Mouse (Mus musculus) B cell, adult 2 months (primary cell): ENCODE results near the gene Catsperg2.
"Not testable (repeated sequence)": the region's sequence is repeated elsewhere in the genome, so short reads cannot be mapped to it uniquely, and the experiment has no call there.

ENCODE experiments used
- DNase-seq, 2 experiments: peaks; one replicate each; pipeline ENCODE4 v3.0.0; 2022

Catsperg2 gene

DNA sequence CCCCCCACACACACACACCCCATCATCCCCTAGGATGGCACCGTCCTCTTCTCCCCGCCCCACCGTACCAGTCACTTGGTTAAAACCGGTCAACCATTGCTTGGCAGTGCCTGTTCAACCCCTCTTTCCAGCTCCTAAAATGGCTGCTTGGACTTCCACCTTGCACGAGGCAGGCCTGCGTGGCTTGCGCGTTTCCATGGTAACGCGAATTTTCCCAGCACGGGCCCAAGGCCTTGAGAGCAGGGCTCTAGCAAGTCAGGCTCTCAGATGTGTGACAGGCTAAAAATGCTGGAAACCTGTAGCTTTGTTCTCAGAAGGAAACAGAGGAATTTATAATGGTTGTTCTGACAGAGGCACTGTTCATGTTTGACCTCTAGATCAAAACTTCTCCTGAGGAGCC is at the start of gene Catsperg2:
Gene Catsperg2, minus strand, starts transcription at position 173 of the 400 bp plus-strand sequence.
- not testable (repeated sequence) for DNase-seq

DNA sequence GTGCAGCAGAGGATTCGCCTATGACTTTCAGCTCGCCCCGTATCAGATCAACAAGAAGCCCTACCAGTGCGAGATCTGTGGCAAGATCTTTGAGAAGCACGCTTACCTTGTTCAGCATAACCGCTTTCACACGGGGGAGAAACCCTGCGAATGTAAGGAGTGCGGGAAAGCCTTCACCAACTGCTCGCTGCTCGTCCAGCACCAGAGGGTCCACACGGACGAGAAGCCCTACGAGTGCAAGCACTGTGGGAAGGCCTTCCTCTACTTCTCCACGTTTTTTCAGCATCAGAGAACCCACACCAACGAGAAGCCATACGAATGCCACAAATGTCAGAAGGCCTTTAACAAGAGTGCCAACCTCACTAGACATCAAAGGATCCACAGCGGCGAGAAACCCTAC is 49.7 kb upstream of the Catsperg2 start:
- DNase-seq: no peak

DNA sequence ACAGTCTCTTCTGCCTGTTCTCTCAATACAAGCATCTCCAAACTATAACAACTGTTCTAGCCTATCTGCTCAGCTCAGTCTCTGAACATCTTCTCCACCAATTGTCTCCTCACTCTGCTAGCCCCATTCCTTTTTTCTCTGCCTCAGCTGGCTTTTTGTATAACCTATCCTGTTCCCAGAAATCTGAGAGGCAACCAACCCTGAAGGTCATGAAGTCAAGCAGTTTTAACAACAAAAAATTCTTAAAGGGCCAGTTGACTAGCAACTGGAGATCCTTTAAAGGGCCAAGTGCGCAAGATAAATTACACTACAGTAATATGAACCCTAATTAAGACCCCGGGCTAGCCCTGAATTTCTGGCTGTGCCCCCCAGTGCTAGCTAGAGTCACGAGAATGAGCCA is 47.5 kb upstream of the Catsperg2 start:
- no peak for DNase-seq

DNA sequence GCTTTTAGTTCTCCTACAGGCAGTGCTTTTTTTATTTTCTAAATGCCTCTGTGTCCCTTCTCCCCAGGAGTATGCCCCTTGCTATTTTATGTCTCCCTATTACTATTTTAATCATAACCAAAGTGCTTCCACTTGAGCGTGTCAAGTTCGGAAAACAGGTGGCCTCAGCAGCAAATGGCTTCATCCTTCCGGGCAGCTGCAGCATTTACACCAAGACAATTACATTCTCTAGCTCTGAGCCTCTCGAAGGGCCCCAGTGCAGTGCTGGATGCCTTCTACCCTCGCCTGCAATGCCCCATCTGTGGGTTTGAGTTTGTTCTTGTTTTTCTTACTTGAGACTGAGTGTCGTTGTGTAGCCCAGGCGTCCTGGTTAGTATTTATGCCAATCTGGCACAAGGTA is 46.7 kb upstream of the Catsperg2 start:
- DNase-seq: no peak

DNA sequence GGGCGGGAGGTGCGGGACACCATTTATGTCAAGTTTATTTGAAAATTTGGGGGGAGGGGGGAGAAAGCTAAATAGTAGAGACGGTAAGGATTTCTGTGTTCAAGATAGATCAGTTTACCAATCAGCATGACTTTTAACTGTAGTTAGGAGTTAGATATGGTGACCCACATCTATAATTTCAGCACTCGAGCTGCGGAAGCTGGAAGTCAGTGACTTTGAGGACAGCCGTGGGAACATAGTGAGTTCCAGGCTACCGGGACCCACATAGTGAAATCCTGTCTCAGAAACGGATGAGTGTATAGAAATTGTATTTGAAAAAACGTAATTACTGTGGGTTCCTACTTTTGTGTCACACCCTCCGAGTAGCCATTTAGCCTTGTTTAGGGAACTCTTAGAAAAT is 42.1 kb upstream of the Catsperg2 start:
- no peak for DNase-seq

DNA sequence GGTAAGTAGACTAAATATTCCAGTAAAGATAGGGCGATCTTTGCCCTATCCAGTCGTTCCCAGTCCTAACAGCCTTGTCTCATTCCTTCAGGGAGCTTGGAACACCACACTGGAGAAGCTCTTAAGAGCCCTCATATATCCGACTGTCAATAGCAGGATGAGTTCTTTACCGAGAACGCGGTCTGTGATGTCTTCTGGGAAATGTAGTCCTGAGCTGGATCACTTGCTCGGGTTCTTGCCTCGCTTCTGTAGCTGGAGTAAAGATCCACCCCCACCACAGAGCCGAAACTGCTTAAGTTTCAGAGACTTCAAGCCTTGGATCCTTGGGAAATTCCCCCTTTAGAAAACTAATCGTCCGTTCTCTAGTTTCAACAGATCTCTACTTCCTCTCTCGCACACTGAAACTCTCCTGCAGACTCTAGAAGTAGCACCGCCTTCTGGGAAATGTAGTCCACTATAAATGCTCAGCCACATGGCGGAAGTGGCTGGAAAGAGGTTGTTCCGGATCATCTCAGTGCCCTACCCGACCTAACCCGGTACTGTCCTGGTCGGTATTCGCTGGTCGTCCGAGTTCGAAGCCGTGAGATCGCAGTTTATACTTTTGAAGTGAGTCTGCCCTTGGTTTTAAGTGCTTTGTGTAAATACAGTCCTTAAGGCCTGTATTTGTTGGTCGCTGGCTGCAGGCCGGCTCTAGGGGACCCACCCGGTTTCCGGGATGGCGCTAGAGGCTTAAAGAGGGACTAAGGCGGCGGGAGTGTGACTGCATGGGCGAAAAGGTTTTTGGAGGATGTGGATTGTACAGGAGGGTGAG is 41.5 kb upstream of the Catsperg2 start, which contains the start of gene Zfp84:
Gene Zfp84, plus strand, starts transcription at position 463 of the 811 bp plus-strand sequence.
- peak; percentile 87 to 88 for DNase-seq

DNA sequence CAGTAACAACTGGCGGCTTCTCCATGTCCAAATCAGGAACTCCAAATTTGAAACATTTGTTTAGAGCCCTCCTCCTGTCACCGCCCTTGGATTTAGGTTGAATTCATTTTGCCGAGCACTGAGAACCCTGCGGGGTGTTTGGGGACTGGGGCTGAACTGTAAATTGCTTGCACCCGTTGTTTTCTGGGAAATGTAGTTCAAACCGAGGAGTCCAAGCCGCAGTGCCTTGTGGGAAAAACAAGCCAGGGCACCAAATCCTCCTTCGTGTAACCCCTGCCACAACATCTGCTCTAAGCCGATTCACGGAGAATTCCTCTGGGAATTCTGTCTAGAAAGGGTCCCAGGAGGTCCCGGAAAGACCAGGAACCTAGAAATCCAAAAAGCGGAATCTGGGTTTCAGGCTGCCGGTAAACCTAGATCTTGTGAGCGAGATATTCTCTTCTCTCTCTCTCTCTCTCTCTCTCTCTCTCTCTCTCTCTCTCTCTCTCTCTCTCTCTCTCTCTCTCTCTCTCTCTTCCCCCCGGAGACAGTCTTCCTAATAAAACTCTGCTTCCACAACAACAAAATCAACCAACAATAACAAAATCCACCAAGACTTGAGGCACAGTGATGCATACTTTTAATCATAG is 40.3 kb upstream of the Catsperg2 start:
- DNase-seq: peak; percentile 72 to 76

DNA sequence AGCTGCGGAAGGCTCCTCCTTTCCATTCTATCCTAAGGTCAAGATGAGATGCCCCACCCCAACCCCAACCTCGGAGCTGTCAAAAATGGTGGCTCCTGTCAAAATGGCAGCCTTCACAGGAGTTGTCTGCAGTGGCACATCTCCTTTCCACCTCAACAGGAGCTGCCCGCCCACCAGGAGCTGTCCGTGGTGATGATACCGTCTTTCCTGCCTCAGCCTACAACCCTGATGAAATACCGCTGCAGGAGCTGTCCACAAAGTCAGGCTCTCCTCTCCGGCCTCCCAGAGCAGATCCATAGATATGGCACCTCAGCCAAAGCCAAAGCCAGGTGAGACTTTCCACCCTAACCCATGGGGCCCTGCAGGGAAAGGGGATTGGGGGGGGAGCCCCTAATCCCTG is 37.9 kb upstream of the Catsperg2 start:
- DNase-seq: no peak

DNA sequence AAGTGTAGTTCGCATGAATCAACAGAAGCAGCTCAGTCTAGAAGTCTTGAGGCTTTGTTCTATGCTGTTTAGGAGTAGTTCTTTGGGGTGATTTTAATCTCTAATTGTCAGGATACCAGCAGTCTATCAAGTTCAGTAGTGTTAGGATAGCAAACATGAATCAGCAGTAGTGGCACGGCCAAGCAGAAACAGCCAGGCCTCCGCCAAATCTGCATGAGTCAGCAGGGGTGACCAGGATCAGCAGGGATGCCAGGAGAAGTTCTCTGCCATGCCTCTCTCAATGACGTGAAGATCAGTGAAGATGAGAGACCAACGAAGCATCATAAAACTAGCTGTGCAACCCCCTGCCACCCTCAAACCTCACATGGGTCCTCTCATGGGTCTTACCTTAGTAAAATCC is 33.6 kb upstream of the Catsperg2 start:
- DNase-seq: no peak

DNA sequence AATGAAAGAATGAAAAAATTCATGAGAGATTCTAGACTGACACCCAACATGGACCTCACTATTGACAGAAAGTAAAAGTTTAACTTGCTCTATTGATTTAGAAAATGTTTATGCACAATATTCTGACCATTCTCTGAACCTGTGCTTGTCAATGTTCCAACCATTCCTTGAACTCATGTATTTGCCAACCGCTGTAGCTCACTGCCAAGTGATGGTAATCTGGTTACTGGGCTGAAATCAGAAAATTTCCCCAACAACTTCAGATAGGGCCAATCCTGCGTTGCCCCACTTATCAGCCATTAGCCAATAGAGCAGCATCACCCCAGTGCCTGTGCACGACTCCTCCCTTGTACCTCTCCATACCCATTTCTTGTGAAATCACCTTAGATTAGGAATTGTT is 15.4 kb upstream of the Catsperg2 start:
- no peak for DNase-seq

DNA sequence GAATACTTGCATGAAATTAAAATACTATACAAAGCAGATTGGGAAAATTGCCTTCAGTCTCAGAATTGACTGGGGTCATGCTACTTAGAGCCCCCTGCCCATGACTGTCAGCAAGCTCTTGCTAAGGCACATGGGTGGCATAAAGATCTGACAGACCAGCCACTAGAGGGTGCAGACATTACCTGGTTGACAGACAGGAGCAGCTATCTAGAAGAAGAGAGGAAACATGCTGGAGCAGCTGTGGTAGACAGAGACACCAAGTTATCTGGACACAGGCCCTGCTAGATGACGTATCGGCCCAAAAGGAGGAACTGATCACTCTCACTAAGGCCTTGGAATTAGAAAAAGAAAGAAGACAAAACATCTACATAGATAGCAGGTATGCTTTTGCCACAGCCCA is 1.2 kb upstream of the Catsperg2 start:
- DNase-seq: no peak

DNA sequence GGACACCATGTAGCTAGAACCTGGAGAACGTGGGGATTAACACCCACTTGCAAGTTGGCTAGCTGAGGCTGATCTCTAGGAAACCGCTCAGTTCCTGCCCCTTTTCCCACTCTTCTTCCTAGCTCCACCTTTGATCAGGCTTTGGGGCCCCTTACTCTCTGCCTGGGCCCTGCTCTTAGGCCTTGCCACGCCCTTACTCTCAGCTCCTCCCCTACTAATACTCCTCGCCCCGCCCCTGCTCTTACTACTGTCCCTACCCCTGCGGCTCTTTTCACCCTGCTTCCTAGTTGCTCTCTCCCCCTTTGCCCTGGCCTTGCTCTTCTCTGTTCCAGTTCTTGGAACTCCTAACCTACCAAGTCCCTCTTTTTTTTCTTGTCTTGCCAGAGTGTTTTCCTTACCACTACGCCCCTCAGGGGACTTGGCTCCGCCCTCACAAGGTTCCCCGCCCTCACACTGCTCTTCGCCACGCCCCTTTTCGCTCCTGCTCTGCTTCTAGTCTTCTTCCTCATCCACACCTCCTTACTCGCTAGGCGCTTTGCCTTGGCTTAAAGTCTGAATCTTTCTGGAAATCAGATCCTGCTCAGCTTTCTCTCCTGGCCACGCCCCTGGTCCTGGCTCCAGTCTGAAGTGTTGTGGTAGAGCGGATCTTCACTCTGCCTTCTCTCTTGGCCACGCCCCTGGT is 1.2 kb downstream of the Catsperg2 start:
- DNase-seq: not testable (repeated sequence)

DNA sequence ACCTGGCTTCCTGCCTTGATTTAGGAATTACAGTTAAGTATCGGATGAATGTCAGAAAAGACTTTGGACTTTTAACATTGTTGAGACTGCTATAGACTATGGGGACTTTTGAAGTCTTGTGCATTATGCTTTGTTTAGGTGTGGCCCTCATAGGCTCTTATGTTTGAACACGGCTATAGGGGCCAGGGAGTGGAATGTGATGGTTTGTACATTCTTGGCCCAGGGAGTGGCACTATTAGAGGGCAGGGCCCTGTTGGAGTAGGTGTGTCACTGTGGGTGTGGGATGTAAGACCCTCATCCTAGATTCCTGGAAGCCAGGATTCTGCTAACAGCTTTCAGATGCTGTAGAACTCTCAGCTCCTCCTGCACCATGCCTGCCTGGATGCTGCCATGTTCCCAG is 17.9 kb downstream of the Catsperg2 start:
- not testable (repeated sequence) for DNase-seq

DNA sequence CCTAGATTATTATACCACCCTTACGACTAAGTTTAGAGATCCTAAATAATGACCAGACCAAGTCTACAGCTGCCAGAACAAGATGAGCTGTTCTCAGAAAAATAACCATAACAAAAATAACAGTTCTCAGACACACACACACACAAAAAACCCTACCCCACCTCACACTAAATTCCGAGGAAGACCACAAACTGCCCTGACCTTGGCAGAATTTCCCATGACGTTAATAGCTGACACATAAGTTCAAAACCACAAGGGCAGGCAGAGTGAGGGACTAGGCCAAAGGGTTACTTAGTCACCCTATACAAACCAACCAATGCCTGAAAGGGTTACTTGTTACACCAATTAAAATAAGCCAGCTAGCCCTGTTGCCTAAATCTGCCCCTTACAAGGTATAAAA is 31.6 kb downstream of the Catsperg2 start:
- not testable (repeated sequence) for DNase-seq

DNA sequence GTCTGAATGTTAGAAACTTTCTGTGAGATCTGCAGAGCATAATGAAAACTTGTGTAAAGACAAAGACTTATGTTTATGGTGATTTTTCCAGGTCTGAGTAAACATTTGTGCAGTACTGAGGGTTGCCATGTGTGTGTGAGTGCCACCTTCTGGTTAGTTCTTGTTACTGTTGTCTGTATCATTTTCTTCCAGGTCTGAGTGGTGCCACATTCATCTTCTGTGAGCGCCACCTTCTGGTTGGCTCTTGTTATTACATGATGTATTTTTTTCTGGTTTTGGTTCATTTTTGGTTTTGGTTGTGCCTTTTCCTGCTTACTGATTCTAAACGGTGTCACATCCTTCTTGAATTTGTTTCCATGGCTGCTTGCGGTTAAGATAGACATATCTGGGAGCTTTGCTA is 45.0 kb downstream of the Catsperg2 start:
- no peak for DNase-seq
